Comparison of ENCODE assay signal across 25 mouse cellular contexts in the genomic region with DNA sequence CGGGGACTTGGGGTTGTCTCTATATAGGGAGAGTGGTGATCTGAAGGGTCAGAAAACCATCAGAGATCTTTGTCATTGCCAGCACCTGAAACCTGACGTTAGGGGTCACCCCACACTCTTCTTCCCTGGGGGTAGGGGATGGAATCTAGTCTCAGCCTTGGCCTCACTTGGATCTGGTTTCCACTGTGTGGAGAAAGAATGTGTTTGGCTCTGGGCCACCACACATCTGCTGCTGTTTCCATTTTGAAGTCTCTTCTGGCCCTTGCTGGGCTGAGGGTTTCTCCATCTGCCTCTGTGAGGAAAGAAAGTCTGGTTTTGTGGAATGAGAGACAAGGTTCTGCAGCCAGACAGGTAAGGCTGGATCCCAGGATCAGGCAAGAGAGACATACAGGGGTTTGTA. TPM values are rescaled to one million over a fixed set of nuclear protein-coding genes. Genes with fewer than 3 reads are reported as not detected.
A peak's percentile ranks its signal among the peaks of the same experiment; 100 is the strongest.
DNase-seq lines count a peak whose midpoint lies in the region; ATAC-seq and TF ChIP-seq lines count a peak whose summit lies in the region.
"Had no signal": no experiment of that assay in that cellular context is flagged by ENCODE, and none has a peak within 500 bp of the region (broad histone marks: within the 10 kb centered on the region; RNA-seq: fewer than 3 reads in every experiment).

No protein-coding gene starts in this region.

- WGBS in hindbrain, postnatal 0 days: 64% methylated on average over 2 of the region's 2 CpGs
- 74% methylated on average over 2 of the region's 2 CpGs for WGBS in hindbrain, embryonic 13.5 days
- 58% methylated on average over 2 of the region's 2 CpGs for WGBS in lung, embryonic 15.5 days
- 58% methylated on average over 2 of the region's 2 CpGs for WGBS in embryonic facial prominence, embryonic 14.5 days

- no peaks in the 10 kb centered on the region for H3K36me3 ChIP-seq in hindbrain, postnatal 0 days (ENCODE audit: insufficient read depth, low read length)
- no peaks in the 10 kb centered on the region for H3K36me3 ChIP-seq in hindbrain, embryonic 13.5 days
- H3K36me3 ChIP-seq in lung, embryonic 15.5 days: no peaks in the 10 kb centered on the region
- no peaks in the 10 kb centered on the region for H3K36me3 ChIP-seq in embryonic facial prominence, embryonic 14.5 days (ENCODE audit: control insufficient read depth, insufficient read depth, low read length)
- H3K36me3 ChIP-seq: G1E; hindbrain, embryonic 15.5 days; limb, embryonic 12.5 days; midbrain, embryonic 10.5 days had no signal

- no peaks in the 10 kb centered on the region for H3K27me3 ChIP-seq in hindbrain, postnatal 0 days (ENCODE audit: insufficient read depth, low read length)
- no peaks in the 10 kb centered on the region for H3K27me3 ChIP-seq in hindbrain, embryonic 13.5 days
- no peaks in the 10 kb centered on the region for H3K27me3 ChIP-seq in lung, embryonic 15.5 days
- no peaks in the 10 kb centered on the region for H3K27me3 ChIP-seq in embryonic facial prominence, embryonic 14.5 days (replicated peaks; ENCODE audit: control insufficient read depth, insufficient read depth, low read length)
- H3K27me3 ChIP-seq: hindbrain, embryonic 15.5 days; limb, embryonic 12.5 days had no signal

- no peak overlapping the region for H3K9ac ChIP-seq in hindbrain, postnatal 0 days (replicated peaks; ENCODE audit: low read length)
- H3K9ac ChIP-seq in hindbrain, embryonic 13.5 days: no peak overlapping the region
- no peak overlapping the region for H3K9ac ChIP-seq in lung, embryonic 15.5 days
- no peak overlapping the region for H3K9ac ChIP-seq in embryonic facial prominence, embryonic 14.5 days (ENCODE audit: low read depth, low read length)
- H3K9ac ChIP-seq: hindbrain, embryonic 15.5 days; limb, embryonic 12.5 days had no signal

- peak; percentile 31 for DNase-seq in hindbrain, postnatal 0 days (ENCODE audit: low spot score)
- DNase-seq in lung, adult 18-20 months: no peak
- DNase-seq in embryonic facial prominence, embryonic 14.5 days (ENCODE audit: low spot score): peak; percentile 66
- DNase-seq in lung, postnatal 36 days: peak; percentile 37
- DNase-seq in right cerebral cortex, postnatal 25 days: no peak
- DNase-seq: adrenal gland, adult 2 months; cerebellum, adult 11-12 months; cerebellum, postnatal 25 days; gastrocnemius, adult 2 months; right cerebral cortex, adult 18-20 months; thymus, postnatal 14 days had no signal

- H3K4me3 ChIP-seq in hindbrain, postnatal 0 days (ENCODE audit: low read length): no peak overlapping the region
- H3K4me3 ChIP-seq in hindbrain, embryonic 13.5 days: no peak overlapping the region
- no peak overlapping the region for H3K4me3 ChIP-seq in lung, embryonic 15.5 days
- no peak overlapping the region for H3K4me3 ChIP-seq in embryonic facial prominence, embryonic 14.5 days (ENCODE audit: low read depth, low read length)
- H3K4me3 ChIP-seq: gastrocnemius, adult 2 months; hindbrain, embryonic 15.5 days; layer of hippocampus, adult 2 months; limb, embryonic 12.5 days; midbrain, embryonic 10.5 days had no signal

- no peak for ATAC-seq in hindbrain, postnatal 0 days
- no peak for ATAC-seq in hindbrain, embryonic 13.5 days (ENCODE audit: low FRiP score)
- peak; percentile 31; the same call in 1 of the 2 replicates for ATAC-seq in lung, embryonic 15.5 days (ENCODE audit: borderline replicate concordance, extremely low read depth, low FRiP score, low TSS enrichment)
- no peak for ATAC-seq in embryonic facial prominence, embryonic 14.5 days (ENCODE audit: low read depth)
- ATAC-seq: forebrain, embryonic 16.5 days had no signal

- no peak overlapping the region for H3K4me2 ChIP-seq in hindbrain, postnatal 0 days (ENCODE audit: low read depth, low read length)
- no peak overlapping the region for H3K4me2 ChIP-seq in hindbrain, embryonic 13.5 days
- H3K4me2 ChIP-seq in lung, embryonic 15.5 days: no peak overlapping the region
- H3K4me2 ChIP-seq in embryonic facial prominence, embryonic 14.5 days (ENCODE audit: low read depth, low read length): no peak overlapping the region
- H3K4me2 ChIP-seq: hindbrain, embryonic 15.5 days; limb, embryonic 12.5 days had no signal

- TF ChIP-seq CTCF in hindbrain, postnatal 0 days (IDR thresholded peaks at IDR 0.05; ENCODE audit: low read depth): no peak

- H3K27ac ChIP-seq in hindbrain, postnatal 0 days: no peak overlapping the region
- H3K27ac ChIP-seq in hindbrain, embryonic 13.5 days: no peak overlapping the region
- no peak overlapping the region for H3K27ac ChIP-seq in lung, embryonic 15.5 days
- no peak overlapping the region; the same call in 1 of the 2 replicates for H3K27ac ChIP-seq in embryonic facial prominence, embryonic 14.5 days (replicated peaks; ENCODE audit: low read depth, low read length)
- H3K27ac ChIP-seq: gastrocnemius, adult 2 months; hindbrain, embryonic 15.5 days; layer of hippocampus, adult 2 months; limb, embryonic 12.5 days; midbrain, embryonic 10.5 days had no signal

- no peaks in the 10 kb centered on the region for H3K9me3 ChIP-seq in hindbrain, postnatal 0 days (ENCODE audit: low read length)
- H3K9me3 ChIP-seq in hindbrain, embryonic 13.5 days: no peaks in the 10 kb centered on the region
- no peaks in the 10 kb centered on the region for H3K9me3 ChIP-seq in lung, embryonic 15.5 days
- no peaks in the 10 kb centered on the region for H3K9me3 ChIP-seq in embryonic facial prominence, embryonic 14.5 days (ENCODE audit: control insufficient read depth, low read length)
- H3K9me3 ChIP-seq: G1E; hindbrain, embryonic 15.5 days; limb, embryonic 12.5 days; midbrain, embryonic 10.5 days had no signal

- H3K4me1 ChIP-seq in hindbrain, postnatal 0 days (ENCODE audit: insufficient read depth, low read length): no peaks in the 10 kb centered on the region
- H3K4me1 ChIP-seq in hindbrain, embryonic 13.5 days (replicated peaks): no peaks in the 10 kb centered on the region
- no peaks in the 10 kb centered on the region for H3K4me1 ChIP-seq in lung, embryonic 15.5 days
- no peaks in the 10 kb centered on the region for H3K4me1 ChIP-seq in embryonic facial prominence, embryonic 14.5 days (ENCODE audit: control insufficient read depth, insufficient read depth, low read length)
- H3K4me1 ChIP-seq: hindbrain, embryonic 15.5 days had no signal

RNA-seq across cellular contexts. Expression of gene Qsox2, which starts 27.8 kb away (rescaled TPM):
- 20.5 and 24.5 TPM in 2 replicates for total RNA-seq in hindbrain, postnatal 0 days (2014; rRNA removed)
- 8.8 and 9.4 TPM in 2 replicates for polyA plus RNA-seq in hindbrain, postnatal 0 days (2015; fragmentation: Nextera tagmentation; extraction: Ambion mirVana)
- 13.2 and 13.9 TPM in 2 replicates for polyA plus RNA-seq in hindbrain, embryonic 13.5 days (2015; fragmentation: Nextera tagmentation; extraction: Ambion mirVana)
- polyA plus RNA-seq in lung, embryonic 15.5 days (2015; fragmentation: Nextera tagmentation; extraction: Ambion mirVana): 22.8 and 24.5 TPM in 2 replicates
- 17.2 and 18.4 TPM in 2 replicates for polyA plus RNA-seq in embryonic facial prominence, embryonic 14.5 days (2014; fragmentation: Nextera tagmentation; extraction: Ambion mirVana)

RNA-seq across cellular contexts. Expression of gene Ccdc187, which starts 29.3 kb away (rescaled TPM):
- 1.3 and 2.7 TPM in 2 replicates for total RNA-seq in hindbrain, postnatal 0 days (2014; rRNA removed)
- polyA plus RNA-seq in hindbrain, postnatal 0 days (2015; fragmentation: Nextera tagmentation; extraction: Ambion mirVana): 0.18 TPM in 2 replicates
- 0.18 and 0.23 TPM in 2 replicates for polyA plus RNA-seq in hindbrain, embryonic 13.5 days (2015; fragmentation: Nextera tagmentation; extraction: Ambion mirVana)
- 0.31 and 0.34 TPM in 2 replicates for polyA plus RNA-seq in lung, embryonic 15.5 days (2015; fragmentation: Nextera tagmentation; extraction: Ambion mirVana)
- 0.17 and 0.28 TPM in 2 replicates for polyA plus RNA-seq in embryonic facial prominence, embryonic 14.5 days (2014; fragmentation: Nextera tagmentation; extraction: Ambion mirVana)
- total RNA-seq: gastrocnemius, adult 2 months had no signal
- polyA plus RNA-seq: G1E; kidney, embryonic 14.5 days; limb, embryonic 12.5 days; neural tube, embryonic 11.5 days had no signal

RNA-seq across cellular contexts. Expression of gene Gpsm1, which starts 50.2 kb away (rescaled TPM):
- total RNA-seq in hindbrain, postnatal 0 days (2014; rRNA removed): 310 and 330 TPM in 2 replicates
- 147 and 155 TPM in 2 replicates for polyA plus RNA-seq in hindbrain, postnatal 0 days (2015; fragmentation: Nextera tagmentation; extraction: Ambion mirVana)
- polyA plus RNA-seq in hindbrain, embryonic 13.5 days (2015; fragmentation: Nextera tagmentation; extraction: Ambion mirVana): 149 and 165 TPM in 2 replicates
- 54.6 and 55.3 TPM in 2 replicates for polyA plus RNA-seq in lung, embryonic 15.5 days (2015; fragmentation: Nextera tagmentation; extraction: Ambion mirVana)
- 29.3 and 33.8 TPM in 2 replicates for polyA plus RNA-seq in embryonic facial prominence, embryonic 14.5 days (2014; fragmentation: Nextera tagmentation; extraction: Ambion mirVana)

RNA-seq across cellular contexts. Expression of gene Lhx3, which starts 57.0 kb away (rescaled TPM):
- total RNA-seq in hindbrain, postnatal 0 days (2014; rRNA removed): 2.3 and 7.8 TPM in 2 replicates
- polyA plus RNA-seq in hindbrain, postnatal 0 days (2015; fragmentation: Nextera tagmentation; extraction: Ambion mirVana): 2.2 and 3.2 TPM in 2 replicates
- 5.2 and 15.4 TPM in 2 replicates for polyA plus RNA-seq in hindbrain, embryonic 13.5 days (2015; fragmentation: Nextera tagmentation; extraction: Ambion mirVana)
- polyA plus RNA-seq in lung, embryonic 15.5 days (2015; fragmentation: Nextera tagmentation; extraction: Ambion mirVana): not detected in 2 replicates
- polyA plus RNA-seq in embryonic facial prominence, embryonic 14.5 days (2014; fragmentation: Nextera tagmentation; extraction: Ambion mirVana): 1.2 and 1.4 TPM in 2 replicates
- total RNA-seq: G1E; gastrocnemius, adult 2 months; heart, adult 8-10 months; layer of hippocampus, adult 2 months had no signal
- polyA plus RNA-seq: forebrain, embryonic 16.5 days; G1E; heart, postnatal 0 days; kidney, embryonic 14.5 days; limb, embryonic 12.5 days; liver, embryonic 16.5 days; stomach, embryonic 14.5 days had no signal

Comparison
In these comparisons a context has a peak if more than half of its experiments do, and no peak if none do; other contexts are left out.
1. DNase-seq: peak in hindbrain, postnatal 0 days (single experiment), embryonic facial prominence, embryonic 14.5 days (single experiment) and lung, postnatal 36 days (single experiment); none in lung, adult 18-20 months (0 of 2) and right cerebral cortex, postnatal 25 days (single experiment).